Mouse (Mus musculus): Measurements from ENCODE around the gene Egf. TPM values are rescaled to one million over a fixed set of nuclear protein-coding genes. Genes with fewer than 3 reads are reported as not detected.

Egf gene
- polyA plus RNA-seq, 2 experiments = 1.9 to 3.7 TPM

- Histone ChIP-seq H3K36me3 (ENCODE audit: control insufficient read depth, insufficient read depth, low read length) (no peaks in the 10 kb centered on the region), H3K9ac (ENCODE audit: low read depth, low read length, severe bottlenecking) (no peak overlapping the region), H3K4me1 (ENCODE audit: control insufficient read depth, insufficient read depth, low read length) (no peaks in the 10 kb centered on the region), H3K27me3 (ENCODE audit: control insufficient read depth, insufficient read depth, low read length) (no peaks in the 10 kb centered on the region), H3K4me3 (replicated peaks; ENCODE audit: low read length) (no peak overlapping the region), H3K27ac (replicated peaks; ENCODE audit: low read depth, low read length) (no peak overlapping the region), H3K4me2 (replicated peaks; ENCODE audit: low read depth, low read length, severe bottlenecking) (no peak overlapping the region), H3K9me3 (ENCODE audit: control insufficient read depth, low read length) (no peaks in the 10 kb centered on the region)
- DNase-seq (ENCODE audit: low spot score) = peak; percentile 11
- no peak for TF ChIP-seq POLR2A (IDR thresholded peaks at IDR 0.05; ENCODE audit: borderline replicate concordance, extremely low read depth, insufficient read depth, insufficient read length)
- no peak for ATAC-seq (ENCODE audit: low FRiP score, low read depth)
- 53% methylated on average over 5 of the region's 5 CpGs for WGBS
Measured at GRCm38 (mm10) chr3:129680258-129680657, 74.9 kb downstream of the Egf start.

- no peak for TF ChIP-seq POLR2A (IDR thresholded peaks at IDR 0.05; ENCODE audit: borderline replicate concordance, extremely low read depth, insufficient read depth, insufficient read length)
- ATAC-seq (ENCODE audit: low FRiP score, low read depth) = no peak
- no peak for DNase-seq (ENCODE audit: low spot score)
- Histone ChIP-seq H3K27me3 (ENCODE audit: control insufficient read depth, insufficient read depth, low read length) (no peaks in the 10 kb centered on the region), H3K9ac (ENCODE audit: low read depth, low read length, severe bottlenecking) (no peak overlapping the region), H3K27ac (replicated peaks; ENCODE audit: low read depth, low read length) (no peak overlapping the region), H3K36me3 (ENCODE audit: control insufficient read depth, insufficient read depth, low read length) (no peaks in the 10 kb centered on the region), H3K4me2 (replicated peaks; ENCODE audit: low read depth, low read length, severe bottlenecking) (no peak overlapping the region), H3K9me3 (ENCODE audit: control insufficient read depth, low read length) (no peaks in the 10 kb centered on the region), H3K4me1 (ENCODE audit: control insufficient read depth, insufficient read depth, low read length) (no peaks in the 10 kb centered on the region), H3K4me3 (replicated peaks; ENCODE audit: low read length) (no peak overlapping the region)
- WGBS = 95% methylated on average over 7 of the region's 7 CpGs
Measured at GRCm38 (mm10) chr3:129675923-129676322, 79.2 kb downstream of the Egf start.

GRCm38 (mm10) chr3:129663906-129664305 lies 91.2 kb downstream of the Egf start:
- no peak overlapping the region for H3K9ac ChIP-seq (ENCODE audit: low read depth, low read length, severe bottlenecking)
- 66% methylated on average over 2 of the region's 2 CpGs for WGBS
- H3K4me3 ChIP-seq (replicated peaks; ENCODE audit: low read length) = no peak overlapping the region

GRCm38 (mm10) chr3:129658776-129659175 lies 96.3 kb downstream of the Egf start:
- Histone ChIP-seq H3K9me3 (ENCODE audit: control insufficient read depth, low read length) (no peaks in the 10 kb centered on the region), H3K36me3 (ENCODE audit: control insufficient read depth, insufficient read depth, low read length) (no peaks in the 10 kb centered on the region), H3K27ac (replicated peaks; ENCODE audit: low read depth, low read length) (no peak overlapping the region), H3K27me3 (ENCODE audit: control insufficient read depth, insufficient read depth, low read length) (no peaks in the 10 kb centered on the region), H3K4me3 (replicated peaks; ENCODE audit: low read length) (no peak overlapping the region), H3K9ac (ENCODE audit: low read depth, low read length, severe bottlenecking) (no peak overlapping the region), H3K4me1 (ENCODE audit: control insufficient read depth, insufficient read depth, low read length) (peaks cover 3% of the 10 kb centered on the region; the same call in 1 of the 2 replicates), H3K4me2 (replicated peaks; ENCODE audit: low read depth, low read length, severe bottlenecking) (no peak overlapping the region)
- ATAC-seq (ENCODE audit: low FRiP score, low read depth) = no peak
- TF ChIP-seq POLR2A (IDR thresholded peaks at IDR 0.05; ENCODE audit: borderline replicate concordance, extremely low read depth, insufficient read depth, insufficient read length) = no peak
- no peak for DNase-seq (ENCODE audit: low spot score)
- WGBS = 86% methylated on average over 7 of the region's 7 CpGs

More at GRCm38 (mm10) chr3:129663906-129664305, 91.2 kb downstream of the Egf start:
- no peak for DNase-seq (ENCODE audit: low spot score)
- peaks cover 3% of the 10 kb centered on the region; the same call in 1 of the 2 replicates for H3K4me1 ChIP-seq (ENCODE audit: control insufficient read depth, insufficient read depth, low read length)
- no peaks in the 10 kb centered on the region for H3K27me3 ChIP-seq (ENCODE audit: control insufficient read depth, insufficient read depth, low read length)
- ATAC-seq (ENCODE audit: low FRiP score, low read depth) = no peak
- H3K27ac ChIP-seq (replicated peaks; ENCODE audit: low read depth, low read length) = no peak overlapping the region
- H3K36me3 ChIP-seq (ENCODE audit: control insufficient read depth, insufficient read depth, low read length) = no peaks in the 10 kb centered on the region
- H3K9me3 ChIP-seq (ENCODE audit: control insufficient read depth, low read length) = no peaks in the 10 kb centered on the region
- H3K4me2 ChIP-seq (replicated peaks; ENCODE audit: low read depth, low read length, severe bottlenecking) = no peak overlapping the region
- no peak for TF ChIP-seq POLR2A (IDR thresholded peaks at IDR 0.05; ENCODE audit: borderline replicate concordance, extremely low read depth, insufficient read depth, insufficient read length)

- H3K9me3 ChIP-seq (ENCODE audit: control insufficient read depth, low read length) = no peaks in the 10 kb centered on the region
- WGBS = 85% methylated on average over 11 of the region's 11 CpGs
- no peak overlapping the region for H3K4me2 ChIP-seq (replicated peaks; ENCODE audit: low read depth, low read length, severe bottlenecking)
- no peaks in the 10 kb centered on the region for H3K27me3 ChIP-seq (ENCODE audit: control insufficient read depth, insufficient read depth, low read length)
- DNase-seq (ENCODE audit: low spot score) (no peak), ATAC-seq (ENCODE audit: low FRiP score, low read depth) (no peak)
- no peak overlapping the region for H3K9ac ChIP-seq (ENCODE audit: low read depth, low read length, severe bottlenecking)
- no peaks in the 10 kb centered on the region for H3K36me3 ChIP-seq (ENCODE audit: control insufficient read depth, insufficient read depth, low read length)
- H3K4me1 ChIP-seq (ENCODE audit: control insufficient read depth, insufficient read depth, low read length) = peaks cover 3% of the 10 kb centered on the region; the same call in 1 of the 2 replicates
- H3K4me3 ChIP-seq (replicated peaks; ENCODE audit: low read length) = no peak overlapping the region
- no peak overlapping the region for H3K27ac ChIP-seq (replicated peaks; ENCODE audit: low read depth, low read length)
- no peak for TF ChIP-seq POLR2A (IDR thresholded peaks at IDR 0.05; ENCODE audit: borderline replicate concordance, extremely low read depth, insufficient read depth, insufficient read length)
Measured at GRCm38 (mm10) chr3:129657775-129658174, 97.3 kb downstream of the Egf start.

GRCm38 (mm10) chr3:129657222-129657621 lies 97.9 kb downstream of the Egf start:
- no peak for DNase-seq (ENCODE audit: low spot score)
- ATAC-seq (ENCODE audit: low FRiP score, low read depth) = no peak
- H3K36me3 ChIP-seq (ENCODE audit: control insufficient read depth, insufficient read depth, low read length) = no peaks in the 10 kb centered on the region
- H3K4me1 ChIP-seq (ENCODE audit: control insufficient read depth, insufficient read depth, low read length) = peaks cover 3% of the 10 kb centered on the region; the same call in 1 of the 2 replicates
- no peak overlapping the region for H3K9ac ChIP-seq (ENCODE audit: low read depth, low read length, severe bottlenecking)
- H3K4me3 ChIP-seq (replicated peaks; ENCODE audit: low read length) = no peak overlapping the region
- H3K4me2 ChIP-seq (replicated peaks; ENCODE audit: low read depth, low read length, severe bottlenecking) = no peak overlapping the region
- no peak overlapping the region for H3K27ac ChIP-seq (replicated peaks; ENCODE audit: low read depth, low read length)
- 86% methylated on average over 9 of the region's 9 CpGs for WGBS
- H3K27me3 ChIP-seq (ENCODE audit: control insufficient read depth, insufficient read depth, low read length) = no peaks in the 10 kb centered on the region
- no peaks in the 10 kb centered on the region for H3K9me3 ChIP-seq (ENCODE audit: control insufficient read depth, low read length)
- no peak for TF ChIP-seq POLR2A (IDR thresholded peaks at IDR 0.05; ENCODE audit: borderline replicate concordance, extremely low read depth, insufficient read depth, insufficient read length)
